In genomic region chr14:43796069-43796904, GRCm38 (mm10) we compare ENCODE assay signal across 8 mouse cellular contexts. TPM values are rescaled to one million over a fixed set of nuclear protein-coding genes. Genes with fewer than 3 reads are reported as not detected.
DNase-seq lines count a peak whose midpoint lies in the region; ATAC-seq lines count a peak whose summit lies in the region.

No protein-coding gene starts in this region.

- no peaks in the 10 kb centered on the region for H3K27me3 ChIP-seq in forebrain, embryonic 11.5 days (ENCODE audit: control insufficient read depth, insufficient read depth, low read length)
- no peaks in the 10 kb centered on the region for H3K27me3 ChIP-seq in limb, embryonic 10.5 days (ENCODE audit: low read depth, poor library complexity, severe bottlenecking)
- no peaks in the 10 kb centered on the region for H3K27me3 ChIP-seq in neural tube, embryonic 14.5 days (ENCODE audit: control insufficient read depth, insufficient read depth, low read length)

- peak; percentile 77 for ATAC-seq in forebrain, embryonic 11.5 days (replicated peaks; ENCODE audit: low FRiP score)
- ATAC-seq in neural tube, embryonic 14.5 days (ENCODE audit: low read depth) = peak; percentile 85; the same call in 1 of the 2 replicates

- H3K4me2 ChIP-seq in forebrain, embryonic 11.5 days (ENCODE audit: low read depth, low read length, severe bottlenecking) = peak overlapping the region; percentile 39; the same call in 1 of the 2 replicates
- H3K4me2 ChIP-seq in neural tube, embryonic 14.5 days (ENCODE audit: low read depth, low read length) = peak overlapping the region; percentile 38

- H3K4me3 ChIP-seq in forebrain, embryonic 11.5 days (ENCODE audit: low read depth, low read length) = 0 out of 2 replicates have a peak overlapping the region, but pooled peaks have one; percentile 7
- peak overlapping the region; percentile 34 for H3K4me3 ChIP-seq in limb, embryonic 10.5 days
- no peak overlapping the region; the same call in 1 of the 2 replicates for H3K4me3 ChIP-seq in neural tube, embryonic 14.5 days (ENCODE audit: low read depth, low read length)

- WGBS in forebrain, embryonic 11.5 days = 20% methylated on average over 14 of the region's 14 CpGs
- WGBS in limb, embryonic 10.5 days = 23% methylated on average over 14 of the region's 14 CpGs
- WGBS in neural tube, embryonic 14.5 days = 15% methylated on average over 14 of the region's 14 CpGs

- no peaks in the 10 kb centered on the region for H3K4me1 ChIP-seq in forebrain, embryonic 11.5 days (replicated peaks; ENCODE audit: control insufficient read depth, insufficient read depth, low read length)
- H3K4me1 ChIP-seq in limb, embryonic 10.5 days = peaks cover 7% of the 10 kb centered on the region; the same call in 1 of the 2 replicates
- H3K4me1 ChIP-seq in neural tube, embryonic 14.5 days (ENCODE audit: control insufficient read depth, insufficient read depth, low read length) = no peaks in the 10 kb centered on the region

- no peak overlapping the region for H3K27ac ChIP-seq in forebrain, embryonic 11.5 days (ENCODE audit: low read depth, low read length)
- no peak overlapping the region for H3K27ac ChIP-seq in limb, embryonic 10.5 days
- no peak overlapping the region for H3K27ac ChIP-seq in neural tube, embryonic 14.5 days (ENCODE audit: low read depth, low read length)

- no peaks in the 10 kb centered on the region for H3K9me3 ChIP-seq in forebrain, embryonic 11.5 days (ENCODE audit: control insufficient read depth, low read length)
- H3K9me3 ChIP-seq in limb, embryonic 10.5 days (replicated peaks) = no peaks in the 10 kb centered on the region
- H3K9me3 ChIP-seq in neural tube, embryonic 14.5 days (ENCODE audit: control insufficient read depth, low read length) = no peaks in the 10 kb centered on the region

- DNase-seq in kidney, postnatal 10 days = peak; percentile 2
- DNase-seq in kidney, adult 9 months = no peak
- peak; percentile 42 for DNase-seq in forebrain, embryonic 11.5 days (ENCODE audit: low spot score)
- peak; percentile 28 for DNase-seq in limb, embryonic 10.5 days (ENCODE audit: low spot score)
- no peak for DNase-seq in thymus, postnatal 14 days
- no peak for DNase-seq in cerebellum, postnatal 25 days
- no peak for DNase-seq in spleen, adult 18-20 months

- no peak overlapping the region for H3K9ac ChIP-seq in forebrain, embryonic 11.5 days (ENCODE audit: low read length)
- H3K9ac ChIP-seq in neural tube, embryonic 14.5 days (replicated peaks; ENCODE audit: low read depth, low read length) = no peak overlapping the region

- no peaks in the 10 kb centered on the region for H3K36me3 ChIP-seq in forebrain, embryonic 11.5 days (ENCODE audit: control insufficient read depth, insufficient read depth, low read length)
- H3K36me3 ChIP-seq in limb, embryonic 10.5 days = no peaks in the 10 kb centered on the region
- H3K36me3 ChIP-seq in neural tube, embryonic 14.5 days (ENCODE audit: control insufficient read depth, insufficient read depth, low read length) = no peaks in the 10 kb centered on the region

RNA-seq across cellular contexts. Expression of gene Gm8180, which starts 11.7 kb away (rescaled TPM):
- polyA plus RNA-seq in forebrain, embryonic 11.5 days (2014; fragmentation: Nextera tagmentation; extraction: Ambion mirVana) = not detected in 2 replicates
- polyA plus RNA-seq in limb, embryonic 10.5 days (2016; fragmentation: Nextera tagmentation; extraction: Ambion mirVana) = not detected in 2 replicates
- not detected in 2 replicates for polyA plus RNA-seq in neural tube, embryonic 14.5 days (2014; fragmentation: Nextera tagmentation; extraction: Ambion mirVana)

RNA-seq across cellular contexts. Expression of gene Gm6526, which starts 48.6 kb away (rescaled TPM):
- not detected in 2 replicates for polyA plus RNA-seq in forebrain, embryonic 11.5 days (2014; fragmentation: Nextera tagmentation; extraction: Ambion mirVana)
- polyA plus RNA-seq in limb, embryonic 10.5 days (2016; fragmentation: Nextera tagmentation; extraction: Ambion mirVana) = not detected in 2 replicates
- not detected in 2 replicates for polyA plus RNA-seq in neural tube, embryonic 14.5 days (2014; fragmentation: Nextera tagmentation; extraction: Ambion mirVana)

Comparison
In these comparisons a context has a peak if more than half of its experiments do, and no peak if none do; other contexts are left out.
1. DNase-seq: peak in kidney, postnatal 10 days (single experiment), forebrain, embryonic 11.5 days (single experiment) and limb, embryonic 10.5 days (single experiment); none in kidney, adult 9 months (single experiment), thymus, postnatal 14 days (single experiment), cerebellum, postnatal 25 days (0 of 2) and spleen, adult 18-20 months (0 of 2).